ENCODE assay signal across 12 mouse cellular contexts in genomic region chr12:85372068-85372665, GRCm38 (mm10). TPM values are rescaled to one million over a fixed set of nuclear protein-coding genes. Genes with fewer than 3 reads are reported as not detected.
DNase-seq lines count a peak whose midpoint lies in the region; ATAC-seq lines count a peak whose summit lies in the region.
"Had no signal": no experiment of that assay in that cellular context is flagged by ENCODE, and none has a peak within 500 bp of the region (broad histone marks: within the 10 kb centered on the region; RNA-seq: fewer than 3 reads in every experiment).

No protein-coding gene starts in this region.

- H3K9ac ChIP-seq in heart, embryonic 13.5 days = peak overlapping the region; percentile 52; the same call in 1 of the 2 replicates
- no peak overlapping the region for H3K9ac ChIP-seq in midbrain, embryonic 16.5 days (ENCODE audit: low read depth, low read length)
- H3K9ac ChIP-seq in midbrain, embryonic 15.5 days = no peak overlapping the region
- no peak overlapping the region for H3K9ac ChIP-seq in limb, embryonic 13.5 days
- no peak overlapping the region for H3K9ac ChIP-seq in stomach, embryonic 15.5 days

- no peaks in the 10 kb centered on the region for H3K27me3 ChIP-seq in heart, embryonic 13.5 days (replicated peaks)
- no peaks in the 10 kb centered on the region for H3K27me3 ChIP-seq in heart, embryonic 10.5 days (ENCODE audit: insufficient read depth, poor library complexity, severe bottlenecking)
- H3K27me3 ChIP-seq in midbrain, embryonic 16.5 days (ENCODE audit: control insufficient read depth, insufficient read depth, low read depth, low read length) = no peaks in the 10 kb centered on the region
- no peaks in the 10 kb centered on the region for H3K27me3 ChIP-seq in midbrain, embryonic 15.5 days (replicated peaks)
- H3K27me3 ChIP-seq in limb, embryonic 13.5 days = no peaks in the 10 kb centered on the region
- no peaks in the 10 kb centered on the region for H3K27me3 ChIP-seq in stomach, embryonic 15.5 days (replicated peaks)

- no peaks in the 10 kb centered on the region for H3K9me3 ChIP-seq in heart, embryonic 13.5 days
- no peaks in the 10 kb centered on the region for H3K9me3 ChIP-seq in heart, embryonic 10.5 days
- H3K9me3 ChIP-seq in midbrain, embryonic 16.5 days (replicated peaks; ENCODE audit: control insufficient read depth, low read length, poor library complexity, severe bottlenecking) = no peaks in the 10 kb centered on the region
- H3K9me3 ChIP-seq in midbrain, embryonic 15.5 days = no peaks in the 10 kb centered on the region
- no peaks in the 10 kb centered on the region for H3K9me3 ChIP-seq in limb, embryonic 13.5 days
- no peaks in the 10 kb centered on the region for H3K9me3 ChIP-seq in stomach, embryonic 15.5 days

- peak overlapping the region; percentile 86 for H3K4me2 ChIP-seq in heart, embryonic 13.5 days
- 0 out of 2 replicates have a peak overlapping the region, but pooled peaks have one; percentile 5 for H3K4me2 ChIP-seq in midbrain, embryonic 16.5 days (ENCODE audit: low read length)
- no peak overlapping the region for H3K4me2 ChIP-seq in midbrain, embryonic 15.5 days
- peak overlapping the region; percentile 25; the same call in 1 of the 2 replicates for H3K4me2 ChIP-seq in limb, embryonic 13.5 days (replicated peaks)
- peak overlapping the region; percentile 19; the same call in 1 of the 2 replicates for H3K4me2 ChIP-seq in stomach, embryonic 15.5 days

- WGBS in heart, embryonic 13.5 days = 76% methylated on average over 8 of the region's 8 CpGs
- WGBS in heart, embryonic 10.5 days = 73% methylated on average over 8 of the region's 8 CpGs
- 75% methylated on average over 8 of the region's 8 CpGs for WGBS in midbrain, embryonic 16.5 days
- 78% methylated on average over 8 of the region's 8 CpGs for WGBS in midbrain, embryonic 15.5 days
- WGBS in limb, embryonic 13.5 days = 69% methylated on average over 8 of the region's 8 CpGs
- 69% methylated on average over 8 of the region's 8 CpGs for WGBS in stomach, embryonic 15.5 days

- ATAC-seq in heart, embryonic 13.5 days (ENCODE audit: extremely low read depth, insufficient number of reproducible peaks, low FRiP score, low TSS enrichment) = no peak
- ATAC-seq in midbrain, embryonic 16.5 days = no peak
- ATAC-seq in midbrain, embryonic 15.5 days (replicated peaks) = no peak
- ATAC-seq in limb, embryonic 13.5 days (ENCODE audit: low FRiP score, low read depth) = no peak
- no peak for ATAC-seq in stomach, embryonic 15.5 days (ENCODE audit: insufficient read depth, low FRiP score, low read depth)

- H3K4me3 ChIP-seq in heart, embryonic 13.5 days = no peak overlapping the region
- no peak overlapping the region for H3K4me3 ChIP-seq in heart, embryonic 10.5 days
- no peak overlapping the region for H3K4me3 ChIP-seq in midbrain, embryonic 16.5 days (ENCODE audit: low read depth, low read length)
- H3K4me3 ChIP-seq in midbrain, embryonic 15.5 days = no peak overlapping the region
- H3K4me3 ChIP-seq in limb, embryonic 13.5 days = no peak overlapping the region
- no peak overlapping the region for H3K4me3 ChIP-seq in stomach, embryonic 15.5 days (replicated peaks)

- H3K4me1 ChIP-seq in heart, embryonic 13.5 days = peaks cover 59% of the 10 kb centered on the region
- peaks cover 35% of the 10 kb centered on the region for H3K4me1 ChIP-seq in heart, embryonic 10.5 days
- H3K4me1 ChIP-seq in midbrain, embryonic 16.5 days (ENCODE audit: control insufficient read depth, insufficient read depth, low read length) = peaks cover 18% of the 10 kb centered on the region
- peaks cover 28% of the 10 kb centered on the region for H3K4me1 ChIP-seq in midbrain, embryonic 15.5 days
- peaks cover 26% of the 10 kb centered on the region for H3K4me1 ChIP-seq in limb, embryonic 13.5 days
- peaks cover 19% of the 10 kb centered on the region for H3K4me1 ChIP-seq in stomach, embryonic 15.5 days

- peak overlapping the region; percentile 45; the same call in 1 of the 2 replicates for H3K27ac ChIP-seq in heart, embryonic 13.5 days (replicated peaks)
- no peak overlapping the region for H3K27ac ChIP-seq in heart, embryonic 10.5 days
- H3K27ac ChIP-seq in midbrain, embryonic 16.5 days (ENCODE audit: low read length) = no peak overlapping the region
- H3K27ac ChIP-seq in midbrain, embryonic 15.5 days = no peak overlapping the region
- no peak overlapping the region for H3K27ac ChIP-seq in limb, embryonic 13.5 days
- no peak overlapping the region for H3K27ac ChIP-seq in stomach, embryonic 15.5 days

- no peaks in the 10 kb centered on the region for H3K36me3 ChIP-seq in heart, embryonic 13.5 days
- H3K36me3 ChIP-seq in heart, embryonic 10.5 days = no peaks in the 10 kb centered on the region
- H3K36me3 ChIP-seq in midbrain, embryonic 16.5 days (ENCODE audit: control insufficient read depth, insufficient read depth, low read length) = no peaks in the 10 kb centered on the region
- no peaks in the 10 kb centered on the region for H3K36me3 ChIP-seq in midbrain, embryonic 15.5 days (replicated peaks)
- H3K36me3 ChIP-seq in limb, embryonic 13.5 days = no peaks in the 10 kb centered on the region
- H3K36me3 ChIP-seq in stomach, embryonic 15.5 days = no peaks in the 10 kb centered on the region

- no peak for DNase-seq in heart, embryonic 10.5 days (ENCODE audit: low spot score)
- DNase-seq in right cerebral cortex, postnatal 10 days (ENCODE audit: low spot score in 2 of 2) = no peak
- no peak for DNase-seq in ovary, adult 18-20 months (ENCODE audit: low spot score)
- DNase-seq: adrenal gland, postnatal 14 days; gastrocnemius, postnatal 36 days; layer of hippocampus, adult 9-11 months; spleen, adult 18-20 months had no signal

RNA-seq across cellular contexts. Expression of gene Tmed10, which starts 2.5 kb away (rescaled TPM):
- polyA plus RNA-seq in heart, embryonic 13.5 days (2015; fragmentation: Nextera tagmentation; extraction: Ambion mirVana) = 279 and 292 TPM in 2 replicates
- 308 and 314 TPM in 2 replicates for polyA plus RNA-seq in heart, embryonic 10.5 days (2016; fragmentation: Nextera tagmentation; extraction: Ambion mirVana)
- polyA plus RNA-seq in midbrain, embryonic 16.5 days (2015; fragmentation: Nextera tagmentation; extraction: Ambion mirVana) = 178 and 184 TPM in 2 replicates
- 172 and 173 TPM in 2 replicates for polyA plus RNA-seq in midbrain, embryonic 15.5 days (2015; fragmentation: Nextera tagmentation; extraction: Ambion mirVana)
- polyA plus RNA-seq in limb, embryonic 13.5 days (2015; fragmentation: Nextera tagmentation; extraction: Ambion mirVana) = 320 and 322 TPM in 2 replicates
- 359 and 399 TPM in 2 replicates for polyA plus RNA-seq in stomach, embryonic 15.5 days (2015; fragmentation: Nextera tagmentation; extraction: Ambion mirVana)

RNA-seq across cellular contexts. Expression of gene Nek9, which starts 33.0 kb away (rescaled TPM):
- polyA plus RNA-seq in heart, embryonic 13.5 days (2015; fragmentation: Nextera tagmentation; extraction: Ambion mirVana) = 18.5 and 19.2 TPM in 2 replicates
- 24.3 and 24.6 TPM in 2 replicates for polyA plus RNA-seq in heart, embryonic 10.5 days (2016; fragmentation: Nextera tagmentation; extraction: Ambion mirVana)
- 9.1 and 10.2 TPM in 2 replicates for polyA plus RNA-seq in midbrain, embryonic 16.5 days (2015; fragmentation: Nextera tagmentation; extraction: Ambion mirVana)
- polyA plus RNA-seq in midbrain, embryonic 15.5 days (2015; fragmentation: Nextera tagmentation; extraction: Ambion mirVana) = 11.1 and 11.7 TPM in 2 replicates
- polyA plus RNA-seq in limb, embryonic 13.5 days (2015; fragmentation: Nextera tagmentation; extraction: Ambion mirVana) = 25.4 and 29.1 TPM in 2 replicates
- polyA plus RNA-seq in stomach, embryonic 15.5 days (2015; fragmentation: Nextera tagmentation; extraction: Ambion mirVana) = 16.2 and 18.8 TPM in 2 replicates
